Mouse (Mus musculus) bone marrow macrophage, adult 2 months (primary cell): ENCODE measurements around the gene Fancg. TPM values are rescaled to one million over a fixed set of nuclear protein-coding genes. Genes with fewer than 3 reads are reported as not detected.
A peak's percentile ranks its signal among the peaks of the same experiment; 100 is the strongest.
"Not testable (repeated sequence)": the region's sequence is repeated elsewhere in the genome, so short reads cannot be mapped to it uniquely, and the experiment has no call there.

Experiments used
- H3K27ac ChIP-seq: 2 replicates; pipeline ENCODE4 v1.5.1; 2012; ENCODE audit warnings: low read depth, low read length; ENCODE audit not compliant: insufficient read depth
- H3K4me1 ChIP-seq: 2 replicates; pipeline ENCODE4 v1.6.1; 2012; ENCODE audit warnings: low read length; ENCODE audit not compliant: control insufficient read depth, insufficient read depth
- H3K4me3 ChIP-seq: 2 replicates; pipeline ENCODE4 v1.5.1; 2012; ENCODE audit warnings: mild to moderate bottlenecking, low read length, moderate library complexity; ENCODE audit not compliant: insufficient read depth
- CTCF ChIP-seq: IDR thresholded peaks from 2 replicates; pipeline ENCODE4 v1.5.1; 2012; ENCODE audit warnings: low read depth, mild to moderate bottlenecking, low read length, moderate library complexity
- POLR2A ChIP-seq: IDR thresholded peaks from 2 replicates; pipeline ENCODE4 v1.6.1; 2012; ENCODE audit warnings: mild to moderate bottlenecking, low read depth, low read length, borderline replicate concordance
- polyA plus RNA-seq: library from polyadenylated mRNA; stranded (reverse); fragments of >200 nt; gene quantifications from 2 replicates; pipeline ENCODE4 v1.2.4, GENCODE M21; 2012; ENCODE audit not compliant: missing spikeins, insufficient read depth, insufficient read length

The Fancg gene
- polyA plus RNA-seq, 1 experiment = 13.3 TPM

DNA sequence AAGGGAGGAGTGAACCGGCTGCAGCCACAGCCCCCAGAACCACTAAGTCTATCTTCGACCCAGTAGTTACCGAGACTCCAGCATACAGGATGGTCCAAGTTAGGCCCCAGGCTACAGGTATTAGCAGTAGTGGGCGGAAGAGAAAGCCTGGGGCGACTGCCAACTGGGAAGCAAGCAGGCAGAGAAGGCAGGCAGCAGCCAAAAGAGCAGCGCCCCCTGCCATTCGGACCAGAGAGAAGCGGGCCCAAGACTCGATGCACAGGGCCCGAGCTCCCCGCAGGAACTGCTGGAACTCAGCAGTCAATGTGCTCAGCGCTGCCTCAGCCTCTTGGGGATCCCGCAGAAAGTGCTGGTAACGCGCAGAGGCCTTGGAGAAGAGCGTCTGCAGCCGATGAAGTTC, 11.0 kb upstream of the Fancg start:
- no peak for TF ChIP-seq CTCF
- TF ChIP-seq POLR2A = no peak
- Histone ChIP-seq H3K27ac (no peak overlapping the region), H3K4me3 (no peak overlapping the region)

DNA sequence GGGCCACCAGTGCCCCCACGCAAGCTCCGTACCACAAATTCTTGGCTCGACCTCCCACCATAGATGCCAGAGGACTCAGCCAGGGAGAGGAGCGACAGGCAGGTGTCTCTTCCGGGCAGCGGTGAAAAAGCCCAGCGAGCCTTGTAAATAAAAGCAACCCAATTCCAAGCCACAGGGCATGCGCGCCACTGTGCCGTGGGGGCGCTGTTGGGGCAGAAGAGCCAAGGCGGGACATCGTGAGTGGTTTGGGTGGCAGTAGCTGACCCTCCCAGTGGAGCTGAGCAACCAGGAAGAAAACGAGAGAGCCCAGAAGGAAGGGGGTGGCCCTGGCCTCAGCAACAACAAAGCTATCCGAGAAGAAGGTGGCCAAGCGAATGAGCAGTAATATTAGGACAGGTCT, 10.6 kb upstream of the Fancg start:
- peaks cover 6% of the 10 kb centered on the region; the same call in 1 of the 2 replicates for H3K4me1 ChIP-seq
- TF ChIP-seq POLR2A (no peak), CTCF (no peak)
- no peak overlapping the region for H3K4me3 ChIP-seq

More for the DNA sequence above, 11.0 kb upstream of the Fancg start:
- peaks cover 6% of the 10 kb centered on the region; the same call in 1 of the 2 replicates for H3K4me1 ChIP-seq

DNA sequence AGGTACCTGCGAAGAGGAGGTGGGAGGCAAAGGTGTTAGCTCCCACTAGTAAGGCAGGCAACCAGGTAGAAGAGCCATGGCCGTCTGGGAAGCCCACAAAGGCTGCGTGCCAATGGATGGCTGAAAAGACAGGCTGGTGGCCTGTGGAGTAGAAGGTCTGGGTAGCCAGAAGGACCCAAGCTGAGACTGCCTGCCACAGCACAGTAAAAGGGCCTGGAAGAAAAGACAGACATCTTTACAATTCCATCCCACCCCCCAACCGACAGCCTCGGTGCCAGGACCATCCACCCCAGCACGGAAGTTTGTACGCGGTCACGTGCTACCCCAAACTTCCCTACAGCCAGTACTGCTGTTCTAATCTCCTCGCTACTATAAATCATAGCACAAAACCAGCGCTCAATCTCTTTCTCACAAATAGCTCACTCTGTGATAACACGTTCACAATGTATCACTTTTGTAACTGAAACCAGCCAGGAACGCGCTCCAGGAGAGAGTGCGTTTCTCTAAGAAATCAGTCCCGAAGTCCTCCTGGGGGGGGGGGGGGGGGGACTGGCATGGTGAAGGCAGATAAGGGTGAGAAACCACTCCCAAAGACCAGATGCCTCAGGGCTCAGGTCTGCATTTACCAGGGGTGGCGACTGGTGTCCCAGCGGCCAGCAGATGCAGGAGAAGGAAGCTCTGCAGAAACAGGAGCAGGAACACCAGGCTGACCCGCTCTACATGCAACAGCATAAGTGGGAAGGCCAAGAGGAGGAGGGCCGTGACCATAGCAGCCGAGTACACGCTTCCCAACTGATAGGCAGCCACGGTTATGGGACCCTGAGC, 9.5 kb upstream of the Fancg start:
- H3K27ac ChIP-seq = no peak overlapping the region
- peaks cover 5% of the 10 kb centered on the region; the same call in 1 of the 2 replicates for H3K4me1 ChIP-seq
- no peak overlapping the region for H3K4me3 ChIP-seq
- TF ChIP-seq POLR2A (no peak), CTCF (no peak)

More for the DNA sequence above, 10.6 kb upstream of the Fancg start:
- no peak overlapping the region for H3K27ac ChIP-seq

DNA sequence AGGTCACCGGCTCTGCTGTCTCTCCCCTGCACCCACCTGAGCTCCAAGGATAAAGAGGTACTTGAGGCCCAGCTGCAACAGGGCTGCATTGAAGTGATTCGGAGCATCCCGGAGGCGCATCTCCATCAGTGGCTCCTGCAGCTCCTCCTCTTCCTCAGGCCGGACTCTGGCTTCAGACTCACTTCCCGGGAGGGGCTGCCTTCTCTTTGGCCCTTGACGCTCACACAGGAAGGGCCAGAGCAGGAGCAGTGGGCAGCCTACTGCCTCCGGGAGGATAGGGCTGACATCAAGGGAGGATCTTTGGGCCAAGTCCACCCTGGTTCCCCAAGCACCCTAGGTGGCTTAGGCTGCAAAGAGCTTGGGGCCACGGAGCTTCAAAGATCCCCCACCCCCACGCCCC, 8.9 kb upstream of the Fancg start:
- Histone ChIP-seq H3K4me3 (no peak overlapping the region), H3K27ac (no peak overlapping the region), H3K4me1 (no peaks in the 10 kb centered on the region)
- no peak for TF ChIP-seq CTCF
- TF ChIP-seq POLR2A = no peak

DNA sequence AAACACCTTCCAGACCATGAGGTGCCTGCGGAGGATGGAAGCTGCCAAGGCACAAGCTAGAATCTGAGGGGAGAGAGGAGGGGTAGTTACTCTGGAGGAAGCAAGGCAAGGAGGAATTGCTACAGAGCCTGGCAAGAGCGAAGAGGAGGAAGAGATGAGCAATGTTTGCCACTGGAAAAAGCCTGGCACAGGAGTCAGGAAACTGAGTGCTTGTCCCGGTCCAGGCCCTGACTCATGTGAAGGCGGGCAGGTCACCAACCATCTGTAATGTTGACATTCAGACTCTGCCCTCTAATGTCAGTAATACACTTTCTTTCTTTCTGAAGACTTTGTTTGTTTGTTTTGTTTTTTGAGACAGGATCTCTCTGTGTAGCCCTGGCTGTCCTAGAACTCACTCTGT, 7.8 kb upstream of the Fancg start:
- Histone ChIP-seq H3K27ac (no peak overlapping the region), H3K4me1 (no peaks in the 10 kb centered on the region), H3K4me3 (no peak overlapping the region)
- TF ChIP-seq POLR2A = no peak
- no peak for TF ChIP-seq CTCF

DNA sequence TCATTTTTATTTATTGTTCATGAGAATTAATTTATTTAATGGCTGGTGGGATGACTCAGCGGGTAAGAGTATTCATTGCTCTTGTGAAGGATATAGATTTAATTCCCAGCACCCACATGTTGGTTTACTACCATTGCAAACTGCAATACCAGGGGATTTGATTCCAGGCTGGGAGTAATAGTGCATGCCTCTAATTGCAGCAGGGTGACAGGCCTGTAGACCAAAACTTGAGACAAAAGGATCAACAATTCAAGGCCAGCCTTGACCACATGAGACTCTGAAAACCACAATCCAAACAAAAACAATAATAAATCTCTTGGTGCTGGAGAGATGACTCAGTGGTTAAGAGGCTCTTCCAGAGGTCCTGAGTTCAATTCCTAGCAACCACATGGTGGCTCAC, 1.8 kb upstream of the Fancg start:
- TF ChIP-seq POLR2A (no peak), CTCF (no peak)
- no peak overlapping the region for H3K4me3 ChIP-seq
- H3K27ac ChIP-seq = no peak overlapping the region
- H3K4me1 ChIP-seq = peaks cover 7% of the 10 kb centered on the region; the same call in 1 of the 2 replicates

DNA sequence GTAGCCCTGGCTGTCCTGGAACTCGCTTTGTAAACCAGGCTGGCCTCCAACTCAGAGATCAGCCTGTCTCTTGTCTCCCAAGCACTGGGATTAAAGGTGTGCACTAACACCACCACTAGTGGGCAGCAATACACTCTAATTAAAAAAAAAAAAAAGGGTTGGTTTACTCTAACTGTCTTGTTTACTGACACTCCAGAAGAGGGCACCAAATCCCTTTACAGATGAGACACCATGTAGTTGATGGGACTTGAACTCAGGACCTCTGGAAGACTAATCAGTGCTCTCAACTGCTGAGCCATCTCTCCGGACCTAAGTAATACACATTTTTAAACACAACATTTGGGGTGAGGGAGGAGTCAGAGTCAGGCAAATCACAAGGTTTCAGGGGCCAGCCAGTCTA, 4.5 kb downstream of the Fancg start:
- Histone ChIP-seq H3K27ac (no peak overlapping the region), H3K4me3 (no peak overlapping the region), H3K4me1 (peaks cover 9% of the 10 kb centered on the region)
- TF ChIP-seq CTCF (no peak), POLR2A (no peak)

DNA sequence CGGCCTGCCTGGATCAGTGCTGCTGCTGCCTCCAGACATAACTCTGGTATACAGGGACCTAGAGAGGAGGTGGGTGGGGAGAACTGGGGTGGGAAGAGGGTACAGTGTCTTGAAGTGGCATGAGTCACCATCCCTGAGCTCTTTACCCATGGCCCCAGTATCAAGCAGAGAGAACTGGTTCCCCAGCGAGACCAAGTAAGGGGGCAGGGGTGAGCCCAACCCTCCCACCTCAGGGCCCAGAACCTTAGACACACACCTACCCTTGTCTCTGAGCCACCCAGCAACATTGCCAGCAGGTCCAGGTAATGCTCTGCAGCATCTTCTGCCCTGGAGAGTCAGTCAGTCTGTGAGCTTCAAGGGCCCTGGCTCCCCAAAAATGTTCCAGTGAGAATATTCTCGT, 5.4 kb downstream of the Fancg start:
- TF ChIP-seq POLR2A = no peak
- TF ChIP-seq CTCF = no peak
- H3K27ac ChIP-seq = no peak overlapping the region
- H3K4me1 ChIP-seq = peaks cover 10% of the 10 kb centered on the region
- no peak overlapping the region for H3K4me3 ChIP-seq

DNA sequence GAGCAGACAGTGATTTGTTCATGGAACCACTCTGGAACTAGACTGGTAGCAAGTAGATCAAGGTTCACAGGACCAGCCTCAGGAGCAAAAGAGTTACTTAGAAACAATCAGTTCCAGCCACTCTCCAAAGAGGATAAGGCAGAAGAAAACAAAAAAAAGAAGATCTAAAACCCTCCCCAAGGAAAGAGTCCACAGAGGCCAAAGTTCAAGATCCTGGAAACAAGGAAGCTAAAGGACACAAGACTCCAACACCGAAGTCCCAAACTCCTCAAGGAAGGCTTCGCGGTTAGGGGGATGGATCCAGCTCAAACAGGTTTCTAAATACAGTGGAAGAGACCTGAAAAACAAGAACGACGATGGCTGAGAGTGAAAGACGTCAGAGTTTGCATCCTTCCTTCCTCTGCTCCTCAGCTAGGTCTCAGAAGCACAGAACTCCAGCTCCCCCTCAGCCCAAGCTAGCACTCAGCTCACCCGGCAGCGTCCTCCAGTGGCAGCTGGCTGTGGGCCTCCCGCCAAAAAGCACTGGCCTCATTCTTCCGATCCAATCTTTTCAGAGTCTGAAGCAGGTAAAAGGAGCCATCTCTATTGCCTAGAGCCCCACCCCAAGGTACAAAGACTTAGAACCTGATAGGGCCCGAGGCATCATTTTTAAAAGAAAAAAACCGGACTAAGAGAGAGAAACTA, 7.4 kb downstream of the Fancg start:
- no peak for TF ChIP-seq POLR2A
- Histone ChIP-seq H3K4me1 (peaks cover 7% of the 10 kb centered on the region), H3K4me3 (no peak overlapping the region), H3K27ac (no peak overlapping the region)

DNA sequence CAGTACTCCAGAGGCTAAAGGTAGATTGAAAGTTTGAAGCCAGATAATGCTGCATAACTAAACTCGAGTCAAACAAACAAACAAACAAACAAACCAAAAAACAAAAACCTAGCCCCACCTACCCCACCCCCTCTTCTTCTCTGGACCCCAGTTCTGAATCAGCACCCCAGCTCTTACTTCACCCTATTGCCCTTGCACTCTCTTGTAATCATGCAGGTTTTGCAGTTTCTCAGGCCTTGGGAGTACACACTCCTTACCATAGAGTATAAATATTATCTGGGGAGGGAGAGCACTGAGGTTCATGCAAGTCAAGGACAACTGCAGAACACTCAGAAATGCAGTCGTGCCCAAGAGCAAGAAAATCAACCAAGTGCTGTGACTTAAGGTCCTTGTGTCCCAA, 9.0 kb downstream of the Fancg start:
- TF ChIP-seq CTCF (no peak), POLR2A (no peak)
- H3K4me3 ChIP-seq = no peak overlapping the region
- H3K27ac ChIP-seq = no peak overlapping the region; the same call in 1 of the 2 replicates
- peaks cover 7% of the 10 kb centered on the region for H3K4me1 ChIP-seq

DNA sequence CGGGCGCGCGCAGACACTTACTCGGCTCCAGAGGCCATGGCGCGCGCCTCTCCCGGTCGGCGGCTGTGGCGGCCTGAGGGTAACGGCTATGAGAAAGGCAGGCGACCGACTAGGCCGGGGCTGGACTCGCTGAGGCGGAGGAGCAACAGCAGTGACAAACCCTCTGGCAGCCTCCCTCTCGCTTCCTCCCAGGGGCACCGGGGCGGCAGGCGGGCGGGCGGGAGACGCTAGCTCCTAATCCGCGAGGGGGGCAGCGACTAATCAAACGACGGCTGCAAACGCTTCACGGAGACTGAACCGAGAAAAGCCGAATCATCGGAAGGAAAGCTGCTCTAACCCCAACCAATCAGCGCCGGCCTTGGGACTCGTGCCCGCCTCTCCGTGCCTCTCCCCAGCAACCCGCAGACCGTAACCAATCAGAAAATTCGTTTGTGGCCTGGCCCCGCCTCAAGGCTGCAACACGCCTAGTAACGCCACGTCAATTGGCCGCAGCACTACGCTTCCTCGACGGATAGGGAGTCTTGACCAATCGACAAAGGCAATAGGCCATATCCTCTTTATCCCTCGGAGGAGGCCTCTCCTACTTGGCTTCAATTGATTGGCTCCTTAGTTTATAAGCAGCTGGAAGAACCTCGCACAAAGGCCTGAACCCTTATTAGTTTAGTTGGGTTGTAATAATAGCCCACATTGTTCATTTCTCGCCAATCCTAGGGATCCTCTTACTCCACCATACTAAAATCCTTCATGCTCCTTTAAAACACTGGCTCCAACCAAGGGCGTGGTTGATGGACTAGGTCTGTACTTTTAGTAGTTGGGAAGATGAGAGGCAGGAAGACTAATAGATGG, 9.9 kb downstream of the Fancg start, which contains the start of gene Vcp:
Gene Vcp (minus strand): TSS at position 367 of the 846 bp plus-strand sequence.
- Histone ChIP-seq H3K4me3 (peak within 1 kb of the TSS; percentile 88), H3K27ac (peak within 1 kb of the TSS; percentile 94)
- H3K4me1 ChIP-seq = not testable (repeated sequence)
